Mouse (Mus musculus): ENCODE data around the gene Clrn3. TPM values are rescaled to one million over a fixed set of nuclear protein-coding genes. Genes with fewer than 3 reads are reported as not detected.
A peak's percentile ranks its signal among the peaks of the same experiment; 100 is the strongest.

Clrn3 gene
- polyA plus RNA-seq, 1 experiment from 2014 or later: not detected

DNA sequence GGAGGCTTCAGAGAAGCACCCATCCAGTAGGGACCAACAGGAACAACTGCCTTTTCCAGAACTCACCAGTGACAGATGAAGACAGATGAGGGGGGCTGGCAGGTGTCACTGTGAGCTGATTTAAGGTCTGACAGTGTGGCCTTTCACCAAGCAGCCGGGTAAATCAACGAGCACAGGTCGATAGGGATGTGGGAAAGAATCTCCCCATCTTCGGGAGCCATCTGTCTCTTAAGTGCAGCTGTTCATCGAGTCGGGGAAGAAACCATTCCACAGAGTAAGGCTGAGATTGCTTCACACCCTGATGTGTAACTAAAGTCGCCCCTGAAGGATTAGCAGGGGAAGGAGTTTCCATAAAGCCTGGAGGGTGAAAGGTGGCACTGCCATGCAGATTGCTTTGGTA, 47.3 kb downstream of the Clrn3 start:
- Histone ChIP-seq H3K4me3 (ENCODE audit: low read depth, low read length) (no peak overlapping the region), H3K9me3 (ENCODE audit: low read depth, low read length) (no peaks in the 10 kb centered on the region), H3K27me3 (ENCODE audit: insufficient read depth, low read length) (no peaks in the 10 kb centered on the region), H3K4me1 (ENCODE audit: insufficient read depth) (no peaks in the 10 kb centered on the region), H3K36me3 (ENCODE audit: insufficient read depth) (no peaks in the 10 kb centered on the region), H3K27ac (ENCODE audit: low read depth) (no peak overlapping the region), H3K9ac (no peak overlapping the region), H3K4me2 (no peak overlapping the region)
- no peak for TF ChIP-seq CTCF (IDR thresholded peaks at IDR 0.05; ENCODE audit: low read depth)
- ATAC-seq (ENCODE audit: insufficient read depth): no peak
- no peak for DNase-seq
- 15% methylated on average over 7 of the region's 7 CpGs for WGBS

DNA sequence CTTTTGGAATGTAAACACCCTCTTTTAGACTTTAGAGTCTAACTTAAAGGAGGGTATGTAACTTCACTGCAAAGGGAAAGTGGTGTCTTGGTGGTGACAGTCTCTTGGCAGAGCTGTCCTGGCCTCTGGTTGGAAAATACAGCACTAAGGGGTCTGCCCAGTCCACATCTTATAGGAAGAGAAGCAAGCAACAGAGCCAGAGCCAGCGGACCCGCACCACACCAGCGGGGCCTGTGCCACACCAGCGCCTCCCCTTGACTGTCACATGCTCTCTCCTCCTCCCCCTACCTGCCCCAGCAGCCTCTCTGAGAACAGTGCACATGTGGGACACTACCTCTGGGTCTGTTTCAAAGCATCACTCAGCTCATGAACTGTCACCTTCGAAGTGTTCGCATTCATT, 48.5 kb downstream of the Clrn3 start:
- Histone ChIP-seq H3K36me3 (ENCODE audit: insufficient read depth) (no peaks in the 10 kb centered on the region), H3K27ac (ENCODE audit: low read depth) (no peak overlapping the region), H3K4me3 (ENCODE audit: low read depth, low read length) (no peak overlapping the region), H3K4me1 (ENCODE audit: insufficient read depth) (no peaks in the 10 kb centered on the region), H3K4me2 (no peak overlapping the region), H3K9ac (no peak overlapping the region), H3K27me3 (ENCODE audit: insufficient read depth, low read length) (no peaks in the 10 kb centered on the region), H3K9me3 (ENCODE audit: low read depth, low read length) (no peaks in the 10 kb centered on the region)
- DNase-seq: no peak
- WGBS: 67% methylated on average over 6 of the region's 6 CpGs
- ATAC-seq (ENCODE audit: insufficient read depth): peak; percentile 16; the same call in 1 of the 2 replicates
- no peak for TF ChIP-seq CTCF (IDR thresholded peaks at IDR 0.05; ENCODE audit: low read depth)

DNA sequence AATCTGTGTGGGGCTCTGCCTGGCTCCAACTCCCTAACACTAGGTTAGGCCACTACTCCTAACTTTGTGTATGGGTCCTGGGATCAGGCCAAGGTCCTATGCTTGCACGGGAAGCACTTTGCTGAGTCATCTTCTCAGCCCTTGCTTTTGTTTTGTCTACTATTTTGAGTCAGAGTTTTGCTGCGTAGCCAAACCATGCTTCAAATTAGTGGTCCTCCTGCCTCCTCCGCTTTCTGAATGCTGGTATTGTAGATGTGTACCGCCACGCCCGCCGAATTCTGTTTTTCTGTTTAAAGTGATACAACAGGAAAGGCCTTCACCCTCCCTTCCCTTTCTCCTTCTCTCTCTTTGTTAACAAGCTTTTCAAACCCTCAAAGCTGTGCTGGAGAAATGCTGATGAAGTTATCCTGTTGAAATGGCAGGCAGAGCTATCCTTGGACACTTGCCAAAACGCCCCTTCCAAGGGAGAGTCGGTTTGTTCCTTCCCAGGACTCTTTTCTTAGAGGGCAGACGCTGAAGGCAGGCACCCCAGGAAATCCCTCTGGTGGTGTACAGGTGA, 49.1 kb downstream of the Clrn3 start:
- Histone ChIP-seq H3K36me3 (ENCODE audit: insufficient read depth) (no peaks in the 10 kb centered on the region), H3K9me3 (ENCODE audit: low read depth, low read length) (no peaks in the 10 kb centered on the region), H3K4me2 (no peak overlapping the region), H3K9ac (no peak overlapping the region), H3K4me1 (ENCODE audit: insufficient read depth) (no peaks in the 10 kb centered on the region), H3K4me3 (ENCODE audit: low read depth, low read length) (no peak overlapping the region), H3K27ac (ENCODE audit: low read depth) (no peak overlapping the region), H3K27me3 (ENCODE audit: insufficient read depth, low read length) (no peaks in the 10 kb centered on the region)
- peak; percentile 22; the same call in 1 of the 2 replicates for TF ChIP-seq CTCF (IDR thresholded peaks at IDR 0.05; ENCODE audit: low read depth)
- WGBS: 35% methylated on average over 10 of the region's 10 CpGs
- peak; percentile 45; the same call in 1 of the 2 replicates for ATAC-seq (ENCODE audit: insufficient read depth)
- DNase-seq: peak; percentile 81

DNA sequence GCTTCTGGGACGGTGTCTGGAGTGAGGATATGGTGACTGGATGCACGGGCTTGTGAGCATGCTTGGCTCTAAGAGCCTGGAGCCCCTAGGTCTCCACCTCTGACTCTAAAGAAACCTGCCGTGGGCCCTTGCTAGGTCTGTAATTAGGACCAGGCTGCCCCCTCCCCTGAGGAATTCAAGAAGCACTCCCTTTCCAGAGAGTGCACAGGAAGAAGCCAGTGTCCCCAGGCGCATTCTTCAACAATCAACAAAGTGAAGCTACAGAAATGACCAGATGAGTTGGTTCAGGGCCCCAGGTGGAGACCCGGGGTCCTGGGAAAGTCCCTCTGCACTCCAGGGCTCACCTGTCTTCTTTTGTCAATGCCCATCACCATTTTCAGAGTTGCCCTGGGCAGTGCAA, 51.2 kb downstream of the Clrn3 start:
- DNase-seq: no peak
- Histone ChIP-seq H3K36me3 (ENCODE audit: insufficient read depth) (no peaks in the 10 kb centered on the region), H3K4me3 (ENCODE audit: low read depth, low read length) (no peak overlapping the region), H3K9ac (no peak overlapping the region), H3K4me2 (no peak overlapping the region), H3K4me1 (ENCODE audit: insufficient read depth) (no peaks in the 10 kb centered on the region), H3K27me3 (ENCODE audit: insufficient read depth, low read length) (no peaks in the 10 kb centered on the region), H3K27ac (ENCODE audit: low read depth) (no peak overlapping the region), H3K9me3 (ENCODE audit: low read depth, low read length) (no peaks in the 10 kb centered on the region)
- 52% methylated on average over 5 of the region's 5 CpGs for WGBS
- no peak for ATAC-seq (ENCODE audit: insufficient read depth)
- TF ChIP-seq CTCF (IDR thresholded peaks at IDR 0.05; ENCODE audit: low read depth): no peak

DNA sequence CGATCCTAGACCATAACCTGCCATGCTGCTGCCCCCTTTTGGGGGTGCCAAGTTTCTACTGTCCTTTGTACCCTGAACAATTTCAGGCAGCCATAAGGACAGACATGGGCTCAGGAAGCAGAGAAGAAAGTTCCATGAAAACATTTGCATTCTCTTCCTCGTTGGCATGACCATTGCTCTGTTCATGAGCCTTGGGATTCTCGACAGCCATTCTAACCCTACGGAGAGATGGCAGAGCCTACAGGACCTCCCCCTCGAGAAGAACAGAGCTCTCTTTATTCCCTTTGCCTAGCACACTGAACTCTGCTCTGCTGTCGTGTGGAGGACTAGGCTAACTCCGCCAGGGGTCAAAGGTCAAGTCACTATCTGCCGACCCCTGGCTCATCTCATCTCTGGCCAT, 52.5 kb downstream of the Clrn3 start:
- 46% methylated on average over 8 of the region's 8 CpGs for WGBS
- Histone ChIP-seq H3K9ac (no peak overlapping the region), H3K27ac (ENCODE audit: low read depth) (no peak overlapping the region), H3K4me2 (no peak overlapping the region), H3K4me1 (ENCODE audit: insufficient read depth) (no peaks in the 10 kb centered on the region), H3K4me3 (ENCODE audit: low read depth, low read length) (no peak overlapping the region), H3K9me3 (ENCODE audit: low read depth, low read length) (no peaks in the 10 kb centered on the region), H3K27me3 (ENCODE audit: insufficient read depth, low read length) (no peaks in the 10 kb centered on the region), H3K36me3 (ENCODE audit: insufficient read depth) (no peaks in the 10 kb centered on the region)
- no peak for ATAC-seq (ENCODE audit: insufficient read depth)
- TF ChIP-seq CTCF (IDR thresholded peaks at IDR 0.05; ENCODE audit: low read depth): no peak
- no peak for DNase-seq

DNA sequence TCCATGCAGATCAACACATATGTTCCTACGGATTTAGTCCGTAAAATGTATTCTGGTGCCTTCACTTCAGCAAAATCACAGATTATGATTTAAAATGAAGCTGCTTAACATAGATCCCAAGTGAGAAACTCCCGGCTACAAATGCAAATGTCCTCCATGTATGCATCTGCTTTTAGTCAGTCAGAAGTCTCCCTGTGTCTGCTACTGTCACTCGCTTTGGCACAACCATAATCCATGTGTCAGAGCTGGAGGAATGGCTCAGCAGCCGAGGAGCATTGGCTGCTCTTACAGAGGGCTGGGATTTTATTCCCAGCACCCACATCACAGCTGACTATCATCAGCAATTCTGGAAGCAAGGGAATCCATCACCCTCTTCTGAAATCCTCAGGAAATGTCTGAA, 58.1 kb downstream of the Clrn3 start:
- Histone ChIP-seq H3K27ac (ENCODE audit: low read depth) (no peak overlapping the region), H3K4me3 (ENCODE audit: low read depth, low read length) (no peak overlapping the region), H3K36me3 (ENCODE audit: insufficient read depth) (no peaks in the 10 kb centered on the region), H3K27me3 (ENCODE audit: insufficient read depth, low read length) (no peaks in the 10 kb centered on the region), H3K9ac (no peak overlapping the region), H3K9me3 (ENCODE audit: low read depth, low read length) (no peaks in the 10 kb centered on the region), H3K4me2 (no peak overlapping the region), H3K4me1 (ENCODE audit: insufficient read depth) (no peaks in the 10 kb centered on the region)
- DNase-seq (no peak), ATAC-seq (ENCODE audit: insufficient read depth) (no peak)
- 85% methylated on average over 5 of the region's 5 CpGs for WGBS
- TF ChIP-seq CTCF (IDR thresholded peaks at IDR 0.05; ENCODE audit: low read depth): no peak

DNA sequence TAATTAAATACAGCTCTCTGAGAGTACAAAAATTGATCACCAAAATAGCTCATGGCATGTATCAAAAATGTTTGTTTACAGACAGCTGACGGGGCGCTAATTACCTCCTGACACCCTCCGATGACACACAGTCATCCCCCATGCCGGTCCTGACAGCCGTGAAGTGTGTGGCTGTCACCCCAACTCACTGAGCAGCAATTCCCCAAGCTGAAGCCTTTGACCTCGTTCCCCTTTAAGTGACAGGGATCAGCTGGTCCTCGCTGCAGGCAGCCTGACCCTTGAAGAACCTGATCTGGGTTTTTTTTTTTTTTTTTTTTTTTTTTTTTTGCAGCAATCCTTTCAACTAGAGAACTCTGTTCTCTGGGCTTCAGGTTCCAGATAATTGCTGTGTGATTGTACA, 59.8 kb downstream of the Clrn3 start:
- H3K9me3 ChIP-seq (ENCODE audit: low read depth, low read length): no peaks in the 10 kb centered on the region
- no peak overlapping the region for H3K4me2 ChIP-seq
- no peaks in the 10 kb centered on the region for H3K27me3 ChIP-seq (ENCODE audit: insufficient read depth, low read length)
- no peak overlapping the region for H3K9ac ChIP-seq
- H3K4me3 ChIP-seq (ENCODE audit: low read depth, low read length): no peak overlapping the region
- no peak overlapping the region for H3K27ac ChIP-seq (ENCODE audit: low read depth)
- no peaks in the 10 kb centered on the region for H3K4me1 ChIP-seq (ENCODE audit: insufficient read depth)
- DNase-seq (no peak), ATAC-seq (ENCODE audit: insufficient read depth) (no peak)
- WGBS: 32% methylated on average over 7 of the region's 7 CpGs
- no peaks in the 10 kb centered on the region for H3K36me3 ChIP-seq (ENCODE audit: insufficient read depth)
- no peak for TF ChIP-seq CTCF (IDR thresholded peaks at IDR 0.05; ENCODE audit: low read depth)

DNA sequence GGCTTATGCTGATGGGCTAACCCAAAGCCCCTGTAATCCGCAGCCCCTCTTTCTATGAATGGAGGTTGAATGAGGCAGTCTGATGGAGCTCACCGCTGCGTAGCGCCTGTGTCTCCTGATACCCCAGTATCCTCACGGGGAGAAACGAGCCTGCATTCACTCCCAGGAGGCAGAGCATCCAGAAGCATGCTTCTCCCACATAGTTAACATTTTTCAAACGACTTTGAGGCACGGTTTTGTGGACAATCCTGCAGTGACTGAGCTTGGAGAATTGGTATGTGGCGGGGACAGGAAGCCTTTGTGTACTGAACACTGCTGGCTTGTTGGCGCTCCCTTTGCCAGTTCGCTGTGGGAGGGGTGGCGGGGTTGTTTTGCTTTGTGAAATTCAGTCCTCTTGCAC, 63.2 kb downstream of the Clrn3 start:
- Histone ChIP-seq H3K4me2 (peak overlapping the region; percentile 44), H3K27ac (ENCODE audit: low read depth) (no peak overlapping the region), H3K4me3 (ENCODE audit: low read depth, low read length) (no peak overlapping the region), H3K27me3 (ENCODE audit: insufficient read depth, low read length) (no peaks in the 10 kb centered on the region), H3K9ac (no peak overlapping the region), H3K36me3 (ENCODE audit: insufficient read depth) (no peaks in the 10 kb centered on the region), H3K4me1 (ENCODE audit: insufficient read depth) (no peaks in the 10 kb centered on the region), H3K9me3 (ENCODE audit: low read depth, low read length) (no peaks in the 10 kb centered on the region)
- ATAC-seq (ENCODE audit: insufficient read depth) (peak; percentile 70), DNase-seq (peak; percentile 60)
- 15% methylated on average over 12 of the region's 12 CpGs for WGBS
- no peak for TF ChIP-seq CTCF (IDR thresholded peaks at IDR 0.05; ENCODE audit: low read depth)
